ENCODE assay signal across 7 mouse cellular contexts in genomic region chr19:3638698-3639097, GRCm38 (mm10). TPM values are rescaled to one million over a fixed set of nuclear protein-coding genes. Genes with fewer than 3 reads are reported as not detected.
DNase-seq lines count a peak whose midpoint lies in the region; ATAC-seq and TF ChIP-seq lines count a peak whose summit lies in the region.

No protein-coding gene starts in this region.

- no peaks in the 10 kb centered on the region for H3K79me2 ChIP-seq in liver, adult 2 months (ENCODE audit: control insufficient read depth, insufficient read depth, low read length)

- H3K4me3 ChIP-seq in intestine, embryonic 15.5 days (replicated peaks), result no peak overlapping the region
- H3K4me3 ChIP-seq in liver, adult 2 months (ENCODE audit: insufficient read depth, low read depth, low read length), result no peak overlapping the region
- no peak overlapping the region for H3K4me3 ChIP-seq in neural tube, embryonic 13.5 days

- no peak for TF ChIP-seq POLR2A in liver, adult 2 months (IDR thresholded peaks at IDR 0.05; ENCODE audit: extremely low read depth, insufficient read depth, low read length)

- H3K9me3 ChIP-seq in intestine, embryonic 15.5 days, result no peaks in the 10 kb centered on the region
- H3K9me3 ChIP-seq in neural tube, embryonic 13.5 days, result no peaks in the 10 kb centered on the region

- peak overlapping the region; percentile 41; the same call in 1 of the 2 replicates for H3K27ac ChIP-seq in intestine, embryonic 15.5 days
- H3K27ac ChIP-seq in liver, adult 2 months (replicated peaks; ENCODE audit: insufficient read depth, low read depth, low read length), result peak overlapping the region; percentile 52
- H3K27ac ChIP-seq in neural tube, embryonic 13.5 days (replicated peaks), result peak overlapping the region; percentile 39; the same call in 1 of the 2 replicates

- no peak overlapping the region for H3K4me2 ChIP-seq in intestine, embryonic 15.5 days (replicated peaks)
- H3K4me2 ChIP-seq in neural tube, embryonic 13.5 days, result no peak overlapping the region

- 17% methylated on average over 8 of the region's 8 CpGs for WGBS in intestine, embryonic 15.5 days
- 8% methylated on average over 8 of the region's 8 CpGs for WGBS in liver, adult 2 months
- 36% methylated on average over 8 of the region's 8 CpGs for whole genome bisulfite sequencing in neural tube, embryonic 13.5 days

- H3K9ac ChIP-seq in intestine, embryonic 15.5 days, result no peak overlapping the region
- no peak overlapping the region; the same call in 1 of the 2 replicates for H3K9ac ChIP-seq in liver, adult 2 months (ENCODE audit: low read depth, low read length)
- 0 out of 2 replicates have a peak overlapping the region, but pooled peaks have one; percentile 23 for H3K9ac ChIP-seq in neural tube, embryonic 13.5 days

- ATAC-seq in intestine, embryonic 15.5 days, result peak; percentile 52
- ATAC-seq in neural tube, embryonic 13.5 days (ENCODE audit: low read depth), result peak; percentile 48; the same call in 1 of the 2 replicates
- no peak for ATAC-seq in erythroblast, adult 5-6 weeks (replicated peaks; ENCODE audit: low FRiP score, poor library complexity, severe bottlenecking)

- H3K36me3 ChIP-seq in intestine, embryonic 15.5 days, result peaks cover 11% of the 10 kb centered on the region; the same call in 1 of the 2 replicates
- H3K36me3 ChIP-seq in liver, adult 2 months (ENCODE audit: control insufficient read depth, insufficient read depth, low read length), result no peaks in the 10 kb centered on the region; the same call in 1 of the 2 replicates
- H3K36me3 ChIP-seq in neural tube, embryonic 13.5 days, result no peaks in the 10 kb centered on the region

- H3K4me1 ChIP-seq in intestine, embryonic 15.5 days (replicated peaks), result peaks cover 29% of the 10 kb centered on the region
- H3K4me1 ChIP-seq in liver, adult 2 months (ENCODE audit: control insufficient read depth, insufficient read depth, low read length), result peaks cover 3% of the 10 kb centered on the region; the same call in 1 of the 2 replicates
- H3K4me1 ChIP-seq in neural tube, embryonic 13.5 days (replicated peaks), result peaks cover 45% of the 10 kb centered on the region

- no peaks in the 10 kb centered on the region for H3K27me3 ChIP-seq in intestine, embryonic 15.5 days (replicated peaks)
- H3K27me3 ChIP-seq in liver, adult 2 months (ENCODE audit: control insufficient read depth, insufficient read depth, low read length), result no peaks in the 10 kb centered on the region
- no peaks in the 10 kb centered on the region for H3K27me3 ChIP-seq in neural tube, embryonic 13.5 days

- no peak for TF ChIP-seq CTCF in liver, adult 2 months (IDR thresholded peaks at IDR 0.05; ENCODE audit: low read depth, low read length)

- peak; percentile 76 for DNase-seq in MN1 (ENCODE audit: low spot score)
- peak; percentile 79 for DNase-seq in adrenal gland, adult 8-10 months
- DNase-seq in heart, adult 11 months, result peak; percentile 97
- peak; percentile 20 for DNase-seq in liver, adult 2 months (ENCODE audit: extremely low read depth, low read depth, low spot score)

RNA-seq across cellular contexts. Expression of gene Lrp5, which starts 47.7 kb away (rescaled TPM):
- 100 to 1,000 TPM in 3 of 4 experiments, 10 to 100 TPM in 1; 99.3 to 161 (median 120) TPM for total RNA-seq in adrenal gland, adult 8-10 months (2022)
- 5.2 and 5.4 TPM in 2 replicates for polyA plus RNA-seq in intestine, embryonic 15.5 days (2015; fragmentation: Nextera tagmentation; extraction: Ambion mirVana)
- total RNA-seq in liver, adult 2 months (2014; rRNA removed), result 14.1 and 23.2 TPM in 2 replicates
- polyA plus RNA-seq in liver, adult 2 months (2012; rRNA removed), result 32.6 and 42.4 TPM in 2 replicates
- polyA plus RNA-seq in neural tube, embryonic 13.5 days (2015; fragmentation: Nextera tagmentation; extraction: Ambion mirVana), result 1.6 and 1.9 TPM in 2 replicates
- total RNA-seq in erythroblast, adult 5-6 weeks (2015; ENCODE audit: low replicate concordance), result 3.8 and 4.4 TPM in 2 replicates
- 2.7 and 2.8 TPM in 2 replicates for total RNA-seq in erythroblast, adult 5-6 weeks (2017; ENCODE audit: low replicate concordance)

Comparison
In these comparisons a context has a peak if more than half of its experiments do, and no peak if none do; other contexts are left out.
1. DNase-seq: peak in every context shown above with its lines; median percentile 97 in heart, adult 11 months; 79 in adrenal gland, adult 8-10 months; 76 in MN1; 20 in liver, adult 2 months.